Mouse (Mus musculus): ENCODE data around the gene Inka2.
"Not testable (repeated sequence)": the region's sequence is repeated elsewhere in the genome, so short reads cannot be mapped to it uniquely, and the experiment has no call there.

Gene Inka2

DNA sequence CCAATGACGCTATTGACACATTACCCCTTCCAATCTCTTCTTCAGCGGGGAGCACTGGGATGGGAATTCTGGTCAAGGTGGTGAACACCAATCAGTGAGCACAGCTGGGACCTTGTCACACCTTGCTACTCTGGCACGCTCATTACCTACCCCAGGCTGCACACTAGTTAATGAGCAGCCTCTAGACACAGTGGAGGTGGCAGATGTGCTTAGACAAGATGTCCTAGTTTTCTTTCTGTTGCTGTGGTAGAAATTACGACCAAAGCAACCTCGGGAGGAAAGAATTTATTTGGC, 7.3 kb upstream of the Inka2 start:
- DNase-seq (ENCODE audit: low spot score in 2 of 2) = no peak

DNA sequence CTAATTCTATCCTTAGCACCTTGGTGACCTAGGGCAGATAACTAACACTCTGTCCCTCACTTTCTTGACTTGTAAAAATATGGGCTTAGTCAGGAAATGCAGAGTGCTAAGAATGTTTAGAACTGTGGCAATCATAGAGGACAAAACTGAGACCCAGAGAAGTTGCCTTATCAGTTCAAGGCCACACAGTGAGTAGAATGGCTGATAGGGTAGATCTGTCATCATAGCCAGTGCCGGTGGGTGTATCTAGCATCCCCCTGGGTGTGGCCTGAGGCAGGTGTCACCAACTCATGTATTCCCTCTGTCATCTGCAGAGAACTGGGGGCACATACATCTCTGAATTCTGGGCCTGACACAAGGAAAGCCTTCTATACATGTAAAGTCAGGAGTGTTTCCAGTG, 6.1 kb upstream of the Inka2 start:
- no peak for DNase-seq (ENCODE audit: low spot score in 2 of 2)

DNA sequence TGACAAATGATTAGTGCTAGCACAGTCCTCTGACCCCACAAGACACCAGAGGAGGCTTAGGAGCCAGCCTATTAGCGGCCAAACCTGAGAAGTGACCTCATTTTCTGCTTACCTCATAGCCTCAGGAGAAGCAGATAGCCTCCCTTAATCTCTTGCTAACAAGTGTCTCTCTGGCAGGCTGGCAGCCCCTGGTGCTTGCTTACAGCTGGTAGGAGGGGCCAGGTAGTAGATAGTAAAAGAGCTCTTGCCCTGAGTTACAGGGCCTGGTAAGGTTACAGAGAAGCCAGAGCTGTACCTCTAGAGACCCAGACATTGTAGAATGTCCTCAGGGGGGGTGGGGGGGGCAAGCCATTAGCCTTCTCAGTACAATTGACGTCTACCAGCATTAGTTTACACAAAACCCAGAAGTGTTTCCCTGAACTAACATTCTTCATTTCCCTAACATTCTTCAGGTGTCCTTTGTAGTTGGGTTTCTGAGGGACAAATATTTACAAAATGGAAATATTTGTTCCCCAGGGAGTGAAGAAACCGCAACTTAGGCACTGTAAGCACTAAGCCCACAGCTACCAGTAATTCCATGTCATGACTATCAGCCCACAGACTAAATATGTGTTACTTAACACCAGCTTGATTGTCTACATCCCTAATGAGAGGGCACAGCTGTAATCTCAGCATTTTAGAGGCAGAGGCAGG, 5.0 kb upstream of the Inka2 start:
- no peak for DNase-seq (ENCODE audit: low spot score in 2 of 2)

DNA sequence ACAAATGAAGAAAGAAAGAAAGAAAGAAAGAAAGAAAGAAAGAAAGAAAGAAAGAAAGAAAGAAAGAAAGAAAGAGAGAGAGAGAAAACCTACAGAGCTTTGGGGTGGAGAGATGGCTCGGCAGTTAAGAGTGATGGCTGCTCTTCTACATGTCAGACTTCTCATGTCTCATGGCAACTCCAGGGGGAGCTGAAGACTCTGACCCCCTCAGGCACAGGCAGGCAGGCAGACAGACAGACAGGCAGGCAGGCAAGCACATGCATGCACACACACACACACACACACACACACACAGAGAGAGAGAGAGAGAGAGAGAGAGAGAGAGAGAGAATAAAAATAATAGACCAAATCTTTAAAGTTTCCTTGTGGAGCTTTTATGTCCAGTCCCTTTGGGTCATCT, 3.6 kb upstream of the Inka2 start:
- DNase-seq (ENCODE audit: low spot score in 2 of 2) = not testable (repeated sequence)

DNA sequence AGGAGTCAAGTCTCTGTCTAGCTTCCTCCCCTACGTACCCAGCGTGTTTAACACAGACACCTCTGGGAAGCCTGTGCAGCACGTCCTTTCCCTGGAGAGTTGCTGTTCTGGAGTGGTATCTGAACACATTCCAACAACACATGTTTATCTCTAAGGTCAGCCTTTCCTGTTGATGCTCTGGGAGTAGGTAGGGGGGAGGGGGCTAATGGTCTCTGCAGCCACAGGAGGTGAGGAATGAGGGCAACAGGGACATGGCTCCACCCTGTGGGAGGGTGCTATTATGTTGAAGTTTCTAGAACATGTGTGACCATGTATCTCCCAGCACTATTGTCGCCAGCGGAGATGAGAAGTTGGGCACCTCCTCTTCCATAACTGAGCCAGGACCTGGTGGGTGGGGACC, 3.0 kb upstream of the Inka2 start:
- no peak for DNase-seq (ENCODE audit: low spot score in 2 of 2)

DNA sequence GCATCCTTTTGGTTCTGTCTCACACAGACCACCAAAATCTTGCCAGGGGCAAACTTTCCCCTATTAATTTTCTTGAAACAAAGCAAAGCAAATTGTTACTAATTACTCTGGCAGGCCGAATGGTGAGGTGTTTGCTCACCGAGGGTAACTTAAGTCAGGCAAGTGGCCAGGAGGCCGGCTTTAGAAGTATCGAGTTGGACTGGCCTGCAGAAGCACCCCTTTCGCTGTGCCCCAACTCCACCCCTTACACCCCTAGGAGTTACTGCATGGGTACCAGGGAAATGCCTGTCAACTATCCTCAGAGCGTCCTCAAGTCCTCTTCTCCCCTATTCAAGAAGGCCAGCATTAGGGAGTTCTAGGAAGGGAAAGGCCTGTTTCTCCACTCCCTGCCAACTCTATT, 828 bp upstream of the Inka2 start:
- no peak for DNase-seq (ENCODE audit: low spot score in 2 of 2)

DNA sequence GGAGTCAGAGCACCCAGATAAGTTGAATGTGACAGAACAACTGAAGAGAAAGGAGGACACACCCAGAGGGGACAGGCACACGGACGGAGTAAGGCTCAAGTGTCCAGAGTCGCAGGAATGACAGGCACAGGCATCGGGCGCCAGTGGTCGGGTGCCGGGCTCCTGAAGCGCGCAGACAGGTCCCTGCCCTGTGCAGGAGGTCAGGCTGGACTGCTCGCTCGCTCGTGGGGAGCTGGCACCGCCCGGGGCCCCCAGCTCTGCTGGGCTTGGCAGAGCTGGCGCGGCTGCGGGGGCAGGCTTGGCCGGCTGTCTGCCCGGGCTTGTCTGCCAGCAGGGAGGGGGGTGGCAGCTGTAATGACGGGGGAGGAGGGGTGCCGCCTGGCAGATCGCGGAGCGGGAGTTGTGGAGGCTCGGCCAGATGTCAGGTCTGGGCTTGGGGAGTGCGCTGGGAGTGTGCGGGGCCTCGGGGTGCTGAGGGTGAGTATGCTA, 706 bp downstream of the Inka2 start:
- peak; percentile 33 to 48 for DNase-seq (ENCODE audit: low spot score in 2 of 2)

DNA sequence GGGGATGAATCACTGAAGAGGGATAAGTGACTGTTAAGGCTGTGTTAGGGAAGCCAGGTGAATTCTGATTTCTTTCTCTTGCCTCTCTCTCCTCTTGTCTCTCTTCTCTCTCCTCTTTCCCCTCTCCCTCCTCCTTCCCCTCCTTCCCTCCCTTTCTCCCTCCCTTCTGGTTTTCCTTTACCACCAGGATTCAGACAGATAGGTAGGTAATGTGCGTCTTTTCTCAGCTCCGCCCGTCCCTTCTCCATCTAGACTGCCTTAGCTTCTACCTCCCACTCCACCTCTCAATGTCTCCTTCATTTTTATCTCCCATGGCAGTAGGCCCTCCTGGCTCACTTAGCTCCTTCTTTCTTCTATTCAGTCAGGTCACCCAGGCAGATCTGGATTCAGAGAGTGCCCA, 1.2 kb downstream of the Inka2 start:
- DNase-seq (ENCODE audit: low spot score in 2 of 2) = no peak

DNA sequence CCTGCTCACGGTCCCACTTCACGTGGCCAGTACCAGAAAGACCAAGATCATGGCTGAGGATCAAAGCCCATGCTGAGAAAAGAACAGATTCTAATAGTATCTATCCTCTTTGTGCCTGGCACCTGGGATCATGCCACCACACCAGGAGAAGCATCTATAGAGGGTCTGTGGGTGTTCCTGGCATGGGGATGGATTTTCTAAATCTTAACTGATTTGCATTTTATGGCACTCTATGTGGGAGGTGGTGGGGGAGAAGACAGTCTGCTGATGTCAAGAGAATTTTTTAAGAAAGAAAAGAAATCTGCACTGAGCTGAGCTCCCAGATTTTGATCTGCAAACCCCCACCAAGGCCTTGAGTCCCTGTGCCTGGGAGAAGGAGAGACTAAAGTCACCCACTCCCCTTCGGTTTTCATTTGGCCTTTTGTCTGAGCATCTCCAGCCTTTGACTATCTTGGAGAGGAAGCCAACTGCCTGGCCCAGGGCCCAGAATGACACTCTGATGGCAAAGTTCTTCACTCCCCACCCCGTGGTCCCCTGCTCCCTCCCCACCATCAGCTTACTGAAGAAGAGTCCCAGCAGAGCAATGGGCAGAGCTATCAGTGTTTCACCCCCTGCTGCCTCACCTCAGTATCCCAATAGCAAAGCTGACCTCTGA, 2.1 kb downstream of the Inka2 start:
- DNase-seq (ENCODE audit: low spot score in 2 of 2) = no peak

DNA sequence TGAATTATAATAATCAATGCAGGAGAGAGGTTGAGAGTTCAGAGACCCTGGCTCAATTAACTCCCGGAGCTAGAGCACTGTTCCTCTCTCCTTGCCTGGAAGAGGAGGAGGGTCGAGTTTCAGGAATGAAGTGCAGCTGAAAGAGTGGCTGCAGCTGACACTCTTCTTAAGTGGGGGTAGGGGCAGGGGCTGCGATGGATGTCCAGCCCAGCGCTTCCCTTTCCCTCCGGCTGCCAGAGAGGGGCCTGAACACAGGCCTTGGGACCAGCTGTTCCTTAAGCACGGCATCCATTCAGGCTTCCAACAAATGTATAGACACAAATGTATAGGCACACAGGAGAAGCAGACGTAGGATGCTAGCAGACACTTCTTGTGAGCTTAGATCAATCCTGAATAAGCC, 3.2 kb downstream of the Inka2 start:
- no peak for DNase-seq (ENCODE audit: low spot score in 2 of 2)

DNA sequence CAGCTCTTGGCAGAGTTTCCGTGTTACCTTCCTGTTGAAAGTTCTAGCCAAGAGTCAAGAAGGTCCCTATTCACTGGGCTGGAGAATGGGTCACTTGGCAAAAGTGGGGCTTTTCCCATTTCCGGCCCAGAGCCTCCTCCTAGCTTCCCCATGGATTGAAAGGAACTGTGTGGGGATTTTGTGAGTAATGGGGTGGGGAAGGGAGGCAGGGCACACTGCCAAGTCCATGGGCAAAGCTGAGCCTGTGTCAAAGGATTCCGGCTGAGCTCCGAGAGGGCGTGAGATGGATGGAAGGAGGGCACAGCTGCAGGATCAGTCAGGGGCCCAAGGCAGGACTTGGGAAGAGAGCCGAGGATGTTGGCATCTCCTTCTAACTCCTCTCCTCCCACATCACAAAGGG, 5.8 kb downstream of the Inka2 start:
- no peak for DNase-seq (ENCODE audit: low spot score in 2 of 2)

DNA sequence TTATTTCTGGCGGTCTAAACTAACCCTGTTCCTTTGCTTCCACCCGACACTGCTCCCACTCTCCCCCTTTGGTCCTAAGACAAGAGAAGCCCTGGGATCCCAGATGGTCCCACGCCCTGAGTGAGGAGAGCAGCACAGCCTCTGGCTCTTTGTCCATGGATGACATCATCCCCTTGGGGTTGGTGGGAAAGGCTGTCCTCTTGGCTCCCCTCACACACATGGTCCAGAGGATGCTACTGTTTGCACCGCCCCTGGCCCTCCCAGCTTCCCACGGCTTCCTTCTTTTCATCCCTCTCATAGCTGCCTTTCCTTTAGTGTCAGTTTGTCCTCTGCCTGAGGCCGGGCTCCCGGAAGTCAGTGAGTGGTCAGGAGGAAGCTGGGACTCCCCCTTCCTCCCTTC, 7.3 kb downstream of the Inka2 start:
- DNase-seq (ENCODE audit: low spot score in 2 of 2) = no peak

DNA sequence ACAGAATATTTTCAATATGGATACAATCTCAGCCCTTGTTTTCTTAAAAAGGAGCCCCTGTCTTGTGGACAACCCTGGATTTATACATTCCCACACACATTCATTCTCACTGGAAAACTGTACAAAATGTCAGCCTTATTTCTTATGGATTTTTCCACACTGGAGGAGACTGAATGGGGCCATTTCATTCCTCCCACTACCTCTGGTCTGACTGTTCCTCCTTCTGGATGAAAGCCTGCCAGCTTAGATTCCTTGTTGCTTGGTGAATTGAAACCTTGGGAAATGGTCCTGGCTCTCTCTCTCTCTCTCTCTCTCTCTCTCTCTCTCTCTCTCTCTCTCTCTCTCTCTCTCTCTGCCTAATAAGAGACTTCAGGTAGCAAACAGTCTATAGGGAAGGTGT, 8.4 kb downstream of the Inka2 start:
- DNase-seq (ENCODE audit: low spot score in 2 of 2) = no peak

DNA sequence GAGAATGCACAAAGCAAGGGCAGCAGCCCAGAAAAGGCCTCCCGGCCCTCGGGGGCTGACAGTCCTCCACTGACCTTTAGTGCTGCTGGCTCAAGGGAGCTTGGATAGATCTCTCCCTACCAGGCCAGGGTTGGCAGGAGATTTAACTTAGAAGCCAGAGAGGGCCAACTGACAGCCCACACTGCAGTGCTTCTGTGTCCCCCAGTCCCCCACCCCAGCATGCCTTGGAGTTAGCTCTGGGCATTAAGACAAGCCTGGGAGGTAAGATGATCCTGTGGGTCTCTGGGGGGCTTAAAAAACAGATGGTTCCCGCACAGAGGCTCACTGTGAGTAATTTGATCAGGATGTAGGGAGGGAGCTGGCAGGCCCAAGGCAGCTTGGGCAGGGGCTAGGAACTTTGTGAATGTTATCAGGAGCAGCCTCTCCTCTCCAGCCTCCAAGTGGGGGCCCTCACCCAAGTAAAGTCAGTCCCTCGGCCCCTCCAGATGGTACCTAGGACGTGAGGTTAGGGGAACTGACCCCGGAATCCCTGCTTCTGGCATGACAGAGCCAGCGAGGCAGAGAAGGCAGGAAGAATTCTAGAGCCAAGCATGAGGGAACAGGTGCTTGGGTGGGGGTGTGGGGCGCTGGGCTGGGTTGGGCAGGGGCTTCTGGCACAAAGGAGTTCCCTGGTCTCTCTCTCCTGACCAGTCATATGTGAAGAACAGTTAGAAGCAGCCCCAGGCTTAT, 9.9 kb downstream of the Inka2 start:
- no peak for DNase-seq (ENCODE audit: low spot score in 2 of 2)

DNA sequence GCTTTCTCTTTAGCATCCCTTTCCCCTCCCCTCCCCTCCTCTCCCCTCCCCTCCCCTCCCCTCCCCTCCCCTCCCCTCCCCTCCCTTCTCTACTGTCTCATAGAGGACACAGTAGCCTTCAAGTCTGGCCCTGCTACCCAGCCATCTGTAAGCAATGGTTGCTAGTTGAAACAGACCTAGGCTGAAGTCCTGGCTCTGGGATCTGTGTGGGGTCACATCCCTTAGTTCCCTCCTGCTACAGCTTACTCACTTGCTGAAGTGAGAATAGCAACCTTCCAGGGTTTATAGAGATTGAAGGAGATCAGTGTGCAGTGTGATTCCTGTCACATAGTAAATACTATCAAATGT, 10.4 kb downstream of the Inka2 start:
- DNase-seq (ENCODE audit: low spot score in 2 of 2) = no peak

DNA sequence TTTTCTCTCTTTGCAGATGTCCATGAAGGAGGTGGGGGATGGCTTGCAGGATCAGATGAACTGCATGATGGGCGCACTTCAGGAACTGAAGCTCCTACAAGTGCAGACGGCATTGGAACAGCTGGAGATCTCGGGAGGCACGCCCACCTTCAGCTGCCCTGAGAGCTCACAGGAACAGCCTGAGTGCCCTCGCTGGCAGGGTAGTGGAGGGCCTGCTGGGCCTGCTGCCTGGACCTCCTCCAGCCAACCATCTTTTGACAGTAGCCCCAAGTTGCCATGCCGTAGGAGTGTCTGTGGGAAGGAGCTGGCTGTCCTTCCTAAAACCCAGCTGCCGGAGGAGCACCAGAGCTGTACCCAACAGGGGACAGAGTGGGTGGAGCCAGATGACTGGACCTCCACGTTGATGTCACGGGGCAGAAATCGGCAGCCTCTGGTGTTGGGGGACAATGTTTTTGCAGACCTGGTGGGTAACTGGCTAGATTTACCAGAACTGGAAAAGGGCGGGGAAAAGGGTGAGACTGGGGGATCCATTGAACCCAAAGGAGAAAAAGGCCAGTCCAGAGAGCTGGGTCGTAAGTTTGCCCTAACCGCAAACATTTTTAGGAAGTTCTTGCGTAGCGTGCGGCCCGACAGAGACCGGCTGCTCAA, 12.1 kb downstream of the Inka2 start:
- DNase-seq (ENCODE audit: low spot score in 2 of 2) = no peak

DNA sequence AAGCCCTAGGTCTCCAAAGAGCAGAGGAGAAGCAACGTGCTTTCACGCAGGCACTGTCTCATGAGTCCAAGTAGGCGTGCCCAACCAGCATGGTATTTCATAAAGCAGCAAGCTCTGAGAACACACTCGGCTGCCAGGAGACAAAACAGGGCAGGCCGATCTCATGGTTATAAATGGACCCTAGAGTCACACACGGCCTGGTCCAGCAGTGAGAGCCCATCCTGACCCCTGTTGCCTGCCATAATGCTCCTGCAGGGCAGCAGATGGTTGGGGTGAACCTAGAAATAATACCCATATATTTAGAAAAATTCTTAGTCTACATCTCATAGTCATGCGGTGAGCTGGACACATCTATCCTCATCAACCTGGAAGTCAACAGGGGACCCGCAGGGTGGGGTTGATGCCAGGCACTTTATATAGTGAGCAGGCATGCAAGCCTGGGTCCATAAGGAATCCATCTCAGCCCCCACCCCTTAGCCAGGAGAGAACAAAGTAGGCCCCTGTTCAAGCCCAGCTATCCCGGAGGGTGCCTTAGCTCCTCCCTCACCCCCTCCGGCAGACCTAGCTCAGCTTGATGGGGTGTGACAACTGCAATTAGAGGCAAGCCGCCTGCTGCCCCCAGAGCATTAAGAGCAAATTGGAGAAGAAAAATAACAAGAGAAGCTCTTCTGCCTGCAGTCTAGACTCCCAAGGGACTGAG, 13.6 kb downstream of the Inka2 start:
- DNase-seq (ENCODE audit: low spot score in 2 of 2) = no peak

DNA sequence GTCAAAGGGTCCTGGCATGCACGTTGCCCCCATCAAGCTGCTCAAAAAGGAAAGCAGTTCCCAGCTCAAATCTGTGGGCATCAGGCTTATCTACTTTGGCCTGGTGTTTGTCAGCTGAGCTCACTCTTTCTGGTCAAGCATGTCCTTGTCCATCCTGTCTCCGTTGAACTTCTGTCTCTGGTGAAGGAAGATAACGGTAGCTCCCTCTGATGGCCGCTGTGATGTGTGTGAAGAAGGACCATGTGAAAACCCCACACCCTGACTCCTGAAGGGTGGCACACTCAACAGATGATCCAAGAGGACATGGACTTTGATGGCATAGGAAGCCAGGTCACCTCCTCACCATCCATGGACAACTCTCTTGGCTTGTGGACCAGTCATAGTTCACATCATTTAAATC, 14.3 kb downstream of the Inka2 start:
- DNase-seq (ENCODE audit: low spot score in 2 of 2) = no peak

DNA sequence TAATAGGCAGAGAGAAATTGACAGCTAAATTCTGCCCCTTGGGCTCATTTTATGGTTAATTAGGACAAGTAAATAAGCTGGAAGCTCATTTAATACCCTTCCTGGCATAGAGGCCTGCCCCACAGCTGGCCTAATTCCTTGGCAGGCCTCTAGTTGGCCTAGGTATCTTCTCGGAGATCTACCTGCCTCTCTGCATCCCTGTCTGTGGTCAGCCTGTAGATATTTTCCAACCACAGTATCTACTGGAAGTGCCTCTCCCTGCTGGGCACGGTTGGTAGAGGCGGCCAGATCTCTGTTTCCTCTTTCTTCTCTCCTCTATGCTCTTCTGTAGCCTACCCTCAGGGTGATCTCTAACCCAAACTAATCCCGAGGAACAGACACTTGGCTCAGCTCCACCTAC, 15.6 kb downstream of the Inka2 start:
- no peak for DNase-seq (ENCODE audit: low spot score in 2 of 2)

DNA sequence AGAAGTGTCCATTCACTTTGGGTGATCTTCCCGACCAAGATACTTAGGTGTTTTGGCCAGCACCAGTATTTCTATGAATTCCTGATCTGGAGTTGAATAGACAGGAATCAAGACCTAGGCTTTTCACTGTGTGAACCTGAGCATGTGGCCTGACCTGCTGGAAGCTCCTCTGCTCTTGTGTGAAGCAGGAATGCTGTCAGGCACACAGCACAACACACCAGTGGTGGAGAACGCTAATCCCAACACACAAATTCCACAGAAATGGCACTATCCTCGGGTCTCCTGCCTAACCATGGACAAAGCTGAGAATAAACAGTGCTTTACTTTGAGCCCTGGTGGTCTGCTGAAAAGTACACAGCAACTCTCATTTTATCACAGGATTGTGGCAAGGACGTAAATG, 16.1 kb downstream of the Inka2 start:
- DNase-seq (ENCODE audit: low spot score in 2 of 2) = no peak

DNA sequence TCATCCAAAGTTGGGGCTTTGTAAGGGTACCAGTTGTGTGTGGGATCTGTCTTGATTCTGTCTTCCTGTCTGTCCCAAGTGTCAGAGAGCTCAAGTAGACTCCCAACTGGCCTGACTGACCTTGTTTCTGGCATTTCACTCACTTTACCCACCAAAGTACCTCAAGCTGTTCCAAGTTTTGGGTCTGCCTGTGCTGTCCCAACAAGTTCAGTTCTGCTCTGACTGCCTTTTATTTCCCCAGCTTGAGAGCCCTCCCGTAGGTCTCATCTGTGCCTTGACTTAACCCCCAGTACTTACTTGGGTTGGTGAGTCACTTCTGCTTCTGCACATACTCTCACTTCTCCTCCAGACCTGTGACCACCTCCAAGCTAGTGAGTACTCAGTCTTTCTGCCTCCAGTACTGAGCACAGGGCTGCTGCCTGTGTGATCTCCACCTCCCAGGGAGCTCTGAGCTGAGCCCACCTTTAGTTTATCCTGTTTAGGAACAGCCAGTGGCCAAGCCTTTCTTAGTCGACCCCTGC, 17.3 kb downstream of the Inka2 start:
- DNase-seq (ENCODE audit: low spot score in 2 of 2) = no peak

DNA sequence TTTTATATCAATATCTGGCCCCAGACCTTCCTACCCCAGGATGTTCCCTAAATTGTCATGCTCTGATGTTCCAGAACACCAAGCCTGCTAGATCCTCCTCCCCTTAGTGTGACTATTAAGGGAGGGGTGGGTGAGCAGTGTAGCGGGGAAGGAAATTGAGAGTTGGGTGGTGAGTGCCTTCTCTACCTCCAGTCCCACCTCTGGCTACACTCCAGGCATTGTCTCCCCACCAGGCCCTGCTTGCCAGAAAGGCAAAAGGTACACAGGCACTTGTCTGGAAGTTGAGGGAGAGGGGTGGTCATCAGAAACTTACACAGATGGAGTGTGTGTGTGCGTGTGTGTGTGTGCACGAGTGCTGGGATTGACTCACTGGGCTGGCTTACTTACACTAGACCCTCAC, 18.1 kb downstream of the Inka2 start:
- no peak for DNase-seq (ENCODE audit: low spot score in 2 of 2)

All from thymus, postnatal 10 days (tissue).